In genomic region chr2:73952597-73953219, GRCm38 (mm10) we compare ENCODE assay signal across 18 mouse cellular contexts. TPM values are rescaled to one million over a fixed set of nuclear protein-coding genes. Genes with fewer than 3 reads are reported as not detected.
DNase-seq lines count a peak whose midpoint lies in the region; TF ChIP-seq lines count a peak whose summit lies in the region.
"Had no signal": no experiment of that assay in that cellular context is flagged by ENCODE, and none has a peak within 500 bp of the region (broad histone marks: within the 10 kb centered on the region; RNA-seq: fewer than 3 reads in every experiment).

No protein-coding gene starts in this region.

- H3K27me3 ChIP-seq in kidney, adult 2 months (replicated peaks; ENCODE audit: control insufficient read depth, insufficient read depth, low read length), result no peaks in the 10 kb centered on the region
- H3K27me3 ChIP-seq: CH12.LX; forebrain, embryonic 15.5 days; liver, embryonic 12.5 days had no signal

- peak; percentile 67 for DNase-seq in kidney, adult 2 months
- no peak for DNase-seq in kidney, postnatal 4 days
- peak; percentile 79 for DNase-seq in MEL-GATA-1-ER (ENCODE audit: extremely low read depth, low read depth)
- peak; percentile 95 for DNase-seq in hindlimb bud, embryonic 11.5 days (ENCODE audit: extremely low spot score, low read depth, low spot score)
- DNase-seq in retina, embryonic 14.5 days (ENCODE audit: low spot score), result peak; percentile 12
- no peak for DNase-seq in right cerebral cortex, adult 18-20 months
- no peak for DNase-seq in layer of hippocampus, postnatal 36 days
- DNase-seq: adrenal gland, postnatal 25 days; cerebellum, adult 8-10 months; heart, adult 18-20 months; kidney, adult 8-10 months; midbrain, embryonic 14.5 days had no signal

- no peak for TF ChIP-seq CTCF in kidney, adult 2 months (conservative IDR thresholded peaks at IDR 0.05; ENCODE audit: insufficient read depth, insufficient read length, low read depth, low read length)

- H3K27ac ChIP-seq in kidney, adult 2 months (ENCODE audit: insufficient read depth, low read depth, low read length), result peak overlapping the region; percentile 52
- H3K27ac ChIP-seq: forebrain, embryonic 15.5 days; hindbrain, postnatal 0 days; liver, embryonic 12.5 days; stomach, postnatal 0 days had no signal

- TF ChIP-seq POLR2A in kidney, adult 2 months (IDR thresholded peaks at IDR 0.05; ENCODE audit: low read depth, low read length), result no peak

- WGBS in kidney, adult 2 months, result 22% methylated on average over 8 of the region's 8 CpGs

- H3K4me1 ChIP-seq in kidney, adult 2 months (ENCODE audit: control insufficient read depth, insufficient read depth, low read length), result peaks cover 13% of the 10 kb centered on the region; the same call in 1 of the 2 replicates
- H3K4me1 ChIP-seq: liver, embryonic 12.5 days had no signal

- no peaks in the 10 kb centered on the region for H3K36me3 ChIP-seq in kidney, adult 2 months (ENCODE audit: control insufficient read depth, insufficient read depth, low read length)
- H3K36me3 ChIP-seq: forebrain, embryonic 15.5 days; liver, embryonic 12.5 days had no signal

- no peak overlapping the region for H3K4me3 ChIP-seq in kidney, adult 2 months (ENCODE audit: insufficient read depth, low read depth, low read length)
- H3K4me3 ChIP-seq: erythroblast, embryonic 14.5 days; forebrain, embryonic 15.5 days; liver, embryonic 12.5 days had no signal

RNA-seq across cellular contexts. Expression of gene Atp5g3, which starts 41.6 kb away (rescaled TPM):
- 1,531 and 1,803 TPM in 2 replicates for polyA plus RNA-seq in kidney, adult 2 months (2012; rRNA removed)
- 100 to 1,000 TPM; 515 to 558 TPM for total RNA-seq in layer of hippocampus, postnatal 36 days (2021)

Comparison
In these comparisons a context has a peak if more than half of its experiments do, and no peak if none do; other contexts are left out.
1. DNase-seq: peak in kidney, adult 2 months (single experiment), MEL-GATA-1-ER (single experiment), hindlimb bud, embryonic 11.5 days (single experiment) and retina, embryonic 14.5 days (single experiment); none in kidney, postnatal 4 days (0 of 2), right cerebral cortex, adult 18-20 months (single experiment) and layer of hippocampus, postnatal 36 days (0 of 2).